Mouse (Mus musculus) myocyte (in vitro differentiated cells): Measurements from ENCODE around the gene 9430015G10Rik. TPM values are rescaled to one million over a fixed set of nuclear protein-coding genes. Genes with fewer than 3 reads are reported as not detected.

ENCODE experiments used
- H3K27me3 ChIP-seq: one replicate; pipeline ENCODE4 v1.6.1; 2011; ENCODE audit not compliant: control insufficient read depth, insufficient read depth, insufficient read length
- H3K36me3 ChIP-seq: one replicate; pipeline ENCODE4 v1.6.1; 2011; ENCODE audit not compliant: control insufficient read depth, insufficient read depth
- H3K4me2 ChIP-seq: one replicate; pipeline ENCODE4 v1.6.1; 2011; ENCODE audit warnings: low read depth, control low read depth
- H3K4me3 ChIP-seq: one replicate; pipeline ENCODE4 v1.5.1; 2011; ENCODE audit warnings: mild to moderate bottlenecking, control low read depth, moderate library complexity
- H3K79me2 ChIP-seq: one replicate; pipeline ENCODE4 v1.6.1; 2011; ENCODE audit not compliant: control insufficient read depth, insufficient read depth
- H3ac ChIP-seq: one replicate; pipeline ENCODE4 v1.6.1; 2011; ENCODE audit not compliant: control insufficient read depth, insufficient read length
- CEBPB ChIP-seq: IDR thresholded peaks from 2 replicates; pipeline ENCODE4 v1.6.1; 2011; ENCODE audit warnings: mild to moderate bottlenecking, moderate library complexity; ENCODE audit not compliant: poor library complexity, insufficient read depth, severe bottlenecking
- E2F4 ChIP-seq: IDR thresholded peaks from one replicate; pipeline ENCODE4 v1.6.1; 2011; ENCODE audit warnings: mild to moderate bottlenecking, control low read depth, moderate library complexity; ENCODE audit not compliant: insufficient read depth
- MAX ChIP-seq: IDR thresholded peaks from one replicate; pipeline ENCODE4 v1.6.1; 2011; ENCODE audit warnings: low read depth, mild to moderate bottlenecking, control low read depth
- MYOD1 ChIP-seq, 3 experiments: IDR thresholded peaks; one replicate each; pipeline ENCODE4 v1.6.1; 2011; ENCODE audit warnings: control low read depth in 2 of 3, low read depth in 2 of 3, mild to moderate bottlenecking in 2 of 3, moderate library complexity in 1 of 3; ENCODE audit not compliant: insufficient read length in 2 of 3, control insufficient read depth in 1 of 3
- MYOG ChIP-seq, 3 experiments: IDR thresholded peaks; one replicate each; pipeline ENCODE4 v1.6.1; 2011; ENCODE audit warnings: control low read depth in 2 of 3, low read depth in 2 of 3, mild to moderate bottlenecking in 2 of 3; ENCODE audit not compliant: insufficient read length in 2 of 3, control insufficient read depth in 1 of 3, insufficient read depth in 1 of 3
- POLR2A ChIP-seq: IDR thresholded peaks from one replicate; pipeline ENCODE4 v1.6.1; 2011; ENCODE audit warnings: low read depth, mild to moderate bottlenecking, control low read depth, moderate library complexity; ENCODE audit not compliant: insufficient read length
- POLR2AphosphoS2 ChIP-seq: IDR thresholded peaks from one replicate; pipeline ENCODE4 v1.6.1; 2011; ENCODE audit warnings: low read depth, control low read depth; ENCODE audit not compliant: insufficient read length
- REST ChIP-seq: IDR thresholded peaks from one replicate; pipeline ENCODE4 v1.6.1; 2011; ENCODE audit warnings: mild to moderate bottlenecking, control low read depth, moderate library complexity; ENCODE audit not compliant: insufficient read depth, insufficient read length
- SRF ChIP-seq: IDR thresholded peaks from one replicate; pipeline ENCODE4 v1.6.1; 2011; ENCODE audit warnings: low read depth; ENCODE audit not compliant: control insufficient read depth, insufficient read length
- TCF12 ChIP-seq: IDR thresholded peaks from one replicate; pipeline ENCODE4 v1.6.1; 2011; ENCODE audit warnings: mild to moderate bottlenecking, control low read depth; ENCODE audit not compliant: poor library complexity, insufficient read depth, severe bottlenecking
- TCF3 ChIP-seq: IDR thresholded peaks from one replicate; pipeline ENCODE4 v1.6.1; 2011; ENCODE audit warnings: low read depth, control low read depth; ENCODE audit not compliant: insufficient read length
- USF1 ChIP-seq: IDR thresholded peaks from one replicate; pipeline ENCODE4 v1.6.1; 2011; ENCODE audit warnings: low read depth, mild to moderate bottlenecking, control low read depth, moderate library complexity
- polyA plus RNA-seq: library from polyadenylated mRNA; unstranded; fragments of >200 nt; fragmentation: generic; extraction: Trizol; gene quantifications from one replicate; pipeline ENCODE4 v1.2.1, GENCODE M21; 2012; ENCODE audit warnings: missing spikeins

9430015G10Rik gene
- polyA plus RNA-seq, 1 experiment = 11.0 TPM

GRCm38 (mm10) chr4:156108606-156109546 is 906 bp upstream of the 9430015G10Rik start:
- Histone ChIP-seq H3K79me2 (peaks cover 16% of the 10 kb centered on the region), H3K36me3 (no peaks in the 10 kb centered on the region), H3K4me3 (peak overlapping the region; percentile 70), H3ac (no peak overlapping the region), H3K27me3 (no peaks in the 10 kb centered on the region), H3K4me2 (peak overlapping the region; percentile 83)
- TF ChIP-seq REST = no peak
- TF ChIP-seq POLR2A = no peak
- TF ChIP-seq E2F4 = no peak
- TF ChIP-seq MAX = no peak
- TF ChIP-seq TCF12 = no peak
- TF ChIP-seq TCF3 = no peak
- no peak for TF ChIP-seq MYOG (IDR thresholded peaks at IDR 0.05; ENCODE audit: control insufficient read depth in 1 of 3, insufficient read depth in 1 of 3, insufficient read length in 2 of 3, low read depth in 2 of 3)
- no peak for TF ChIP-seq MYOD1 (IDR thresholded peaks at IDR 0.05; ENCODE audit: control insufficient read depth in 1 of 3, insufficient read length in 2 of 3, low read depth in 2 of 3)
- no peak for TF ChIP-seq CEBPB
- TF ChIP-seq SRF = no peak
- no peak for TF ChIP-seq POLR2AphosphoS2
- no peak for TF ChIP-seq USF1

GRCm38 (mm10) chr4:156124077-156124476 is 14.3 kb downstream of the 9430015G10Rik start:
- no peak for TF ChIP-seq POLR2AphosphoS2
- TF ChIP-seq TCF12 = no peak
- TF ChIP-seq TCF3 = no peak
- no peak for TF ChIP-seq MYOG (IDR thresholded peaks at IDR 0.05; ENCODE audit: control insufficient read depth in 1 of 3, insufficient read depth in 1 of 3, insufficient read length in 2 of 3, low read depth in 2 of 3)
- TF ChIP-seq MAX = no peak
- no peak for TF ChIP-seq E2F4
- TF ChIP-seq POLR2A = no peak
- no peak for TF ChIP-seq MYOD1 (IDR thresholded peaks at IDR 0.05; ENCODE audit: control insufficient read depth in 1 of 3, insufficient read length in 2 of 3, low read depth in 2 of 3)
- no peak for TF ChIP-seq CEBPB
- no peak for TF ChIP-seq SRF
- no peak for TF ChIP-seq USF1

GRCm38 (mm10) chr4:156125393-156125792 is 15.6 kb downstream of the 9430015G10Rik start:
- Histone ChIP-seq H3K27me3 (no peaks in the 10 kb centered on the region), H3K4me2 (no peak overlapping the region), H3K36me3 (no peaks in the 10 kb centered on the region), H3ac (no peak overlapping the region), H3K79me2 (no peaks in the 10 kb centered on the region), H3K4me3 (no peak overlapping the region)
- TF ChIP-seq USF1 (no peak), TCF12 (no peak), MYOG (IDR thresholded peaks at IDR 0.05; ENCODE audit: control insufficient read depth in 1 of 3, insufficient read depth in 1 of 3, insufficient read length in 2 of 3, low read depth in 2 of 3) (no peak), E2F4 (no peak), POLR2A (no peak), TCF3 (no peak), REST (no peak), MYOD1 (IDR thresholded peaks at IDR 0.05; ENCODE audit: control insufficient read depth in 1 of 3, insufficient read length in 2 of 3, low read depth in 2 of 3) (no peak), SRF (no peak), CEBPB (no peak), POLR2AphosphoS2 (no peak), MAX (no peak)

More at GRCm38 (mm10) chr4:156124077-156124476, 14.3 kb downstream of the 9430015G10Rik start:
- Histone ChIP-seq H3K4me2 (no peak overlapping the region), H3K79me2 (no peaks in the 10 kb centered on the region), H3K36me3 (peaks cover 3% of the 10 kb centered on the region), H3K27me3 (no peaks in the 10 kb centered on the region), H3ac (no peak overlapping the region), H3K4me3 (no peak overlapping the region)

GRCm38 (mm10) chr4:156126841-156127240 is 17.1 kb downstream of the 9430015G10Rik start:
- no peak for TF ChIP-seq USF1
- no peak for TF ChIP-seq MYOD1 (IDR thresholded peaks at IDR 0.05; ENCODE audit: control insufficient read depth in 1 of 3, insufficient read length in 2 of 3, low read depth in 2 of 3)
- TF ChIP-seq SRF = no peak
- TF ChIP-seq POLR2AphosphoS2 = no peak
- TF ChIP-seq MAX = no peak
- no peak for TF ChIP-seq E2F4
- no peak for TF ChIP-seq TCF3
- no peak for TF ChIP-seq REST
- no peak for TF ChIP-seq CEBPB
- no peak for TF ChIP-seq TCF12
- TF ChIP-seq POLR2A = no peak
- TF ChIP-seq MYOG (IDR thresholded peaks at IDR 0.05; ENCODE audit: control insufficient read depth in 1 of 3, insufficient read depth in 1 of 3, insufficient read length in 2 of 3, low read depth in 2 of 3) = no peak
- Histone ChIP-seq H3K4me3 (no peak overlapping the region), H3K4me2 (no peak overlapping the region), H3K27me3 (no peaks in the 10 kb centered on the region), H3K36me3 (no peaks in the 10 kb centered on the region), H3ac (no peak overlapping the region), H3K79me2 (no peaks in the 10 kb centered on the region)
